Mouse (Mus musculus): Measurements from ENCODE around the gene Pipox.
A peak's percentile ranks its signal among the peaks of the same experiment; 100 is the strongest.

The Pipox gene

DNA sequence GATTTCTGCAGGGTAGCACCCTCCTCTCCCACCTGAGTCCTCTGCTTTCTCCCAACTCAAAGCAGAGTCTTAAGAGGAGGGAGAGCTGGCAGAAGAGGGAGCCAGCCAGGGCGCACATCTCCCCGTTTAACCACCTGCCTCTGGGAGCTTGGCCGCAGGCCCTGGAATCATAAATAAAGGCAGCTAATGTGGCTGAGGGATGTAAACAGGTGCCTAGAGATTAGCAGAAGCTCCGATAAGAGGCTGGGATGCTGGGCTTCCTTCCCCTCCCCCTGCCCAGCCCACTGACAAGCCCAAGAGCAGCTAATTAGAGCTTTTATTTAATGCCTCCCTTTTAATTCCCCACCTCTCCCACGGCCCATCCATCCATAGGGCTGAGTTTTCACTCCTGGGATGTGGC, 45.8 kb downstream of the Pipox start:
- no peak for DNase-seq (ENCODE audit: low read depth, low spot score)

DNA sequence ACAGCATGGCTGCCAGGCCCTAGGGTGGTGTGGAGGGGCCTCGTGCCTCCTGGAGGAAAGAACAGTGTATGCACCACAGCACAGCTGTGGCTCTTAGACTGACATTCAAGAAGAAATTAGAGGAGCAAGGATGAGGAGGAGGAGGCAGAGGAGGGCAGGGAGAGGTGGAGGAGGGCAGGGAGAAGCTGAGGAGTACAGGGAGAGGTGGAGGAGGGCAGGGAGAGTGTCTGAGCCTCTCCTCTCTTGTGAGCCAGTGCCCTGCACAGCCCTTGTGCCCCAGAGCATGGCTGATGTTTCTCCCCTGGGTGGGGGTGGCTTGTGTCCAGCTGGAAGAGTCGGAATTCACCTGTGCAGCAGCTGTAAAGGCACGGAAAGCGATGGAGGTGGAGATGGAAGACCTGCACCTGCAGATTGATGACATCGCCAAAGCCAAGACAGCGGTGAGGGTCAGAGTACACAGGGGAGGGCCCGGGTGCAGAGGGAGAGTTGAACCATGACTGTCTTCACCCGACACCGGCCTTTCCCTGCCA, 46.2 kb downstream of the Pipox start:
- DNase-seq (ENCODE audit: low read depth, low spot score): no peak

DNA sequence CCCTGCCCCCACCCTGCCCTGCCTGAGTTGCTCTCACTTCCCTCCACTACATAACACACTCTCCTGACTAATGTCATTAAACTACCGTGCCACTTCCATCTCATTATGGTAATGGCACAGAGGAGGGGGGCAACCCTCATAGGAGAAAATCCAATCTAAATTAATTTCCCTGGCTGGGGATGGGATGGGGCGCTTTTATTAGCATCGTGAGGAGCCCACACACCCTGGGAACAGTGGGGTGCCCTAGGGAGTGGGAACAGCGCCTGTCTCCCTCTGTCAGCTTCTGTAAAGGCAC, 50.0 kb downstream of the Pipox start:
- DNase-seq (ENCODE audit: low read depth, low spot score): no peak

DNA sequence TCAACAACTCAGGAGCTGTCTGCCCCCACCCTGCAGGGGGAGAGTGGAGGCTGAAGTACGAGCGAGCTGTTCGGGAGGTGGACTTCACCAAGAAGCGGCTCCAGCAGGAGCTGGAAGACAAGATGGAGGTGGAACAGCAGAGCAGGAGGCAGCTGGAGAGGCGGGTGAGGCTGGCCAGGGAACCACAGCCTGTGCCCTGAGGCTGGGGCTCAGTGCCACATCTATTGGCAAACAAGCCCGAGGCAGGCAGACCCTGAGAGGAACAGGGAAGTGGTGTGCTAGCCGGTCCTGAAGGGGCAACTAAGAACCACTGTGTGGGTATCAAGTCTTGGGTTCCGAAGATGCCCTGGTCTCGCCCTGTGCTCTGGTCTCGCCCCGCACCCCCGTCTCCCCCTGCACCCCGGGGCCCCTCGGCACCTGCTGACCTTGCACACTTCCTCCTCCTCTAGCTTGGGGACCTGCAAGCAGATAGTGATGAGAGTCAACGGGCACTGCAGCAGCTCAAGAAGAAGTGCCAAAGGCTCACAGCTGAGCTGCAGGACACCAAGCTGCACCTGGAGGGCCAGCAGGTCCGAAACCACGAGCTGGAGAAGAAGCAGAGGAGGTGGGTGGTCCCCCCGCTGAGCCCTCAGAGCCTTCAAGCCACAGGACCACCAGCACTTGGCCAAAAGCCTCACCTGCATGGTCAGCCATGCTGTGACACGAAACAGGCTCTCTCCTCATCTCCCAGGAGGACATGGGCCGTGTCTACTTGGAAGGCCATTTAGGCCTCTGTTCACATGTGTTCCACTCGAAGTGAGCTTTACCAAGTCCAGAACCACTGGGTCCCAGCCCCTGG, 50.6 kb downstream of the Pipox start:
- DNase-seq (ENCODE audit: low read depth, low spot score): no peak

DNA sequence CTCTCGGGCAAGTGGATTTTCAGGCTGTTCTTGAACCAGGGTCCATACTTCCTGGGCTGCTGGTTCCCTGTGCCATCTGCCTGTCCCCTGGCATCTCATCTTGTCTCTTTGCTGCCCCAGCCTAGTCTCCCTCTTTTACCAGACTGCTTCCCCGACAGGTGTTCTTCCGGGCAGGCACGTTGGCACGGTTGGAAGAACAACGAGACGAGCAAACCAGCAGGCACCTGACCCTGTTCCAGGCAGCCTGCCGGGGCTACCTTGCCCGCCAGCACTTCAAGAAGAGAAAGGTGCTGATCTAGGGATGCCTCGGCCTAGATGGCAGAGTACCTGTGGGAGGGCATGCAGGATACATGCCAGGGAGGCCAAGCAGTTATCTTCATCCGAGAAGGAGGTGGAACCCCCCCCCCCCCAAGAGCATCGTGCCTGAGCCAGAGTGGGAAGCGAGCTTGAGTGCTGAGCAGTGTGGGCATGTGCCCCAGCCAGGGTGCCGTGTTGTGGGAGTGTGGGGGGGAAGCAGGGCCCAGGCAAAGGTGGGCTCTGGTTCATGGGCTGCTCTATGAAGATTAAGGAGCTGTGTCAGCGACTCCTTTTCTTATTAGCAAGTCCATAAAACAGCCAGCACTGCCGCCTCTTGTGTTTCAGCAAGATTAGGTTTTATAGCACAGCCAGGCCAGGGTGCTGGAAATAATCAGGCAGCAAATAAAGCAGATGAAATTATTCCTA, 53.2 kb downstream of the Pipox start:
- DNase-seq (ENCODE audit: low read depth, low spot score): no peak

DNA sequence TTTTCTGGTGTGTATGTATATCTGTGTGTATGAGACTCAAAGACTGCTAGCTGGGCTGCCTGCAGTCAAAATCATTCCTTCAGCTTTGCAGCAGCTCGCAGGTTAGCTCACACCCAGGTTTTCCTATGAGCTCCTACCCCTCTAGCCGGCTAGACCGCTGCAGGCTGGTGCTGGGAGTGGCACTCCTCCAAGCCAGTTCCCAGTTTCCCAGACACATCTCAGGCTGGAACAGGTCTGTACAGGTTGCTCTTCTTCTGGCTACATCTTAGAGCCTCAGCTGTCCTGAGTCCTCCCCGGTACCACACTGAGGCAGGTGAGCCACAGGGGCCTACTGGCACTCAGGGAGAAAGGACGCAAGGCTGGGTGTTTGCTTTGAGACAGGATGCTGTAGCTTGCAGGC, 56.0 kb downstream of the Pipox start:
- no peak for DNase-seq (ENCODE audit: low read depth, low spot score)

DNA sequence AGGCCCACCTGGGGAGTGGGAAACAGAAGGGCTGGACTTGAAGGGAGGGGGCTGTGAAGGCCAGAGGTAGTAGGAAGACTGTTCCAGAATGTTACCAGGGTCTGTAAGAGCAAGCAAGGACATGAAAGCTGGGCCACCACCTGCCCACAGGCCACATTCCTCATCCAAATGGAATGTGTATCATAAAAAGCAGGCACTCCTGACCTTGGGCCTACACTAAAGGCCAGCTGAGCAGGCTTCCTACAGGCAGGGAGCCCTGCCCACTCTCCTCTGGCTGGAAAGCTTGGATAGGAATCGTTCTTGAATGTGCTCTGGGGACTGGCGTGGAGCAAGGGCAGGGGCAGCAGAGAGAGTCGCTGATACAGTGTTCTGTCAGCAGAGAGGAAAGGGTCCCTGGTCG, 57.1 kb downstream of the Pipox start:
- no peak for DNase-seq (ENCODE audit: low read depth, low spot score)

DNA sequence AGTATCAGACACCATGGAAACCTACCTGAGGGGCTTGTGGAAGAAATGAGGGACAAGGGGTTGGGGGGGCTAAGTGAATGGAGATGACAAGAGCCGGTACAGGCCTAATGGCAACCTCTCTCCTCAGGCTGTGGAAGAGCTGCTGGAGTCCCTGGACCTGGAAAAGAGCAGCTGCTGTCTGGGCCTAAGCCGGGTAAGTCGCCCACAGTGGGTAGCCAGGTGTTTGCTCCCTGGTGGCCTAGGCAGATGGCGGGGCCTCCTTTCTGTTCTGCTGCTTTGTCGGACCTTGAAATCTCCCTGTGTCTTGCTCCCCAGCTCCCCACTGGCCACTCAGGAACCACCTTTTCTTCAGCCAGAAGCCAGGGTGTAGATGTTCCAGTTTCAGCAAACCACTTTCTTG, 57.6 kb downstream of the Pipox start:
- no peak for DNase-seq (ENCODE audit: low read depth, low spot score)

DNA sequence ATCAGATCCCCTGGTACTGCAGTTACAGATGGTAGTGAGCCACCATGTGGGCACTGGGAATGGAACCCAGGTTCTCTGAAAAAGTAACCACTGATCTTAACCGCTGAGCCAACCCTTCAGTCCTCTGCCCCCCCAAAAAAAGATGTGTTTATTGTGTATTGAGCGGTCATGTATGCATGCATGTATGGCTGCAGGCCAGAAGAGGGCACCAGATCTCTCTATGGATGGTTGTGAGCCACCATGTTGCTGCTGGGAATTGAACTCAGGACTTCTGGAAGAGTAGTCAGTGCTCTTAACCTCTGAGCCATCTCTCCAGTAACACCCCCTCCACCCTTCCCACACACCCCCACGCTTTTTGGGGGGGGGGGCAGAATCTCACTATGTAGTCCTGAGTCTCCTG, 58.8 kb downstream of the Pipox start:
- peak; percentile 36 for DNase-seq (ENCODE audit: low read depth, low spot score)

DNA sequence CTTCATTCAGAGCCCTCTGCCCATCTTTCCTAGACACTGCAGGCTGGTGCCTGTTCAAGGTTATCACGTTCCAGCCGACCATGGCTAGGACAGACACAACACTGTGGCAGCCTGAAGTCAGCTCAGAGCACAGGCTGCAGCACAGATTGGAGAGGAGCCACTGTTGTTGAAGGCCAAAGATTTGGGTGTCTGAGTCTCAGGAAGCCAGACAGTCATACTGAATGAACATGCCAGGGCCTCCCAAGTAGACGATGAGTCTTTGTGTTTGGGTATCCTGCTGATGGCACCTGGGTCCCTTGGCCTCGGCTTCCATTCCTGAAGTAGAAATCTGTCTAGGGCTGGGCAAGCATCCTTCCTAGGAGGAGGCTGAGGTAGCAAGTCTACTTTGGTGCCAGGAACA, 61.4 kb downstream of the Pipox start:
- no peak for DNase-seq (ENCODE audit: low read depth, low spot score)

DNA sequence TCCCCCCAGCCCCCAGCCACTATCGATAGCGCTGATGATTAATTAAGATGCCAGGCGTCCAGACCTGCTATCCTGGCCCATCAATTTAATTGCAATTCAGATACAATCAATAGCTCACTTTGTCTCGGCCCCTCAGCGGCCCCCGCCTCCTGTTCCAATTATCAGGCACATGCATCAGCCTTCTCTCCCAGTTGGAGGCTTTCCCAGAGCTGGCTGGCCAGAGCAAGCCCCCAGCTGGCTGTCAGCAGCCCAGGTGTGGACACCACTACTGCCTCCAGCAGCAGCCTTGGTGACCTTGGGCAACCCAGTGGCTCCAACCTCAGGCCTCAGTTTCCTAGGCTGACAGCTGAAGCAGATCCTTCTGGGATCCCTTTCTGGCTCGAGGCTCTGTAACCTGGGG, 63.0 kb downstream of the Pipox start:
- no peak for DNase-seq (ENCODE audit: low read depth, low spot score)
